Mouse (Mus musculus) stomach, embryonic 14.5 days (tissue): ENCODE measurements around the gene Hmcn2. TPM values are rescaled to one million over a fixed set of nuclear protein-coding genes. Genes with fewer than 3 reads are reported as not detected.

Experiments
- ATAC-seq: fragments of 200-750 bp; cut with Nextera tagmentation; 2 replicates; pipeline ENCODE4 v1.8.0; 2017; ENCODE audit warnings: low read depth, moderate TSS enrichment; ENCODE audit not compliant: insufficient number of reproducible peaks, insufficient read depth, low FRiP score
- H3K27ac ChIP-seq: fragments of 300-500 bp; sonication (generic); 2 replicates; pipeline ENCODE4 v1.5.1; 2014; ENCODE audit warnings: mild to moderate bottlenecking, low read length, moderate library complexity, mixed read lengths
- H3K27me3 ChIP-seq: fragments of 300-500 bp; sonication (generic); 2 replicates; pipeline ENCODE4 v1.6.1; 2014; ENCODE audit warnings: low read length, control low read depth, mixed read lengths; ENCODE audit not compliant: control insufficient read depth, insufficient read depth
- H3K36me3 ChIP-seq: fragments of 300-500 bp; sonication (generic); 2 replicates; pipeline ENCODE4 v1.6.1; 2014; ENCODE audit warnings: mild to moderate bottlenecking, control low read depth, low read length, moderate library complexity, mixed read lengths; ENCODE audit not compliant: control insufficient read depth, insufficient read depth
- H3K4me1 ChIP-seq: fragments of 300-500 bp; sonication (generic); 2 replicates; pipeline ENCODE4 v1.6.1; 2014; ENCODE audit warnings: low read length, control low read depth, mixed read lengths; ENCODE audit not compliant: control insufficient read depth, insufficient read depth
- H3K4me2 ChIP-seq: fragments of 300-500 bp; sonication (generic); replicated peaks from 2 replicates; pipeline ENCODE4 v1.6.1; 2014; ENCODE audit warnings: low read depth, low read length, control low read depth
- H3K4me3 ChIP-seq: fragments of 300-500 bp; sonication (generic); 2 replicates; pipeline ENCODE4 v1.5.1; 2014; ENCODE audit warnings: low read depth, low read length, control low read depth
- H3K9ac ChIP-seq: fragments of 300-500 bp; sonication (generic); replicated peaks from 2 replicates; pipeline ENCODE4 v1.6.1; 2014; ENCODE audit warnings: low read depth, mild to moderate bottlenecking, control low read depth, low read length, moderate library complexity, mixed read lengths
- H3K9me3 ChIP-seq: fragments of 300-500 bp; sonication (generic); 2 replicates; pipeline ENCODE4 v1.6.1; 2016; ENCODE audit warnings: low read depth, low read length, control low read depth; ENCODE audit not compliant: control insufficient read depth
- WGBS: fragments of 180-500 bp; shearing (Covaris S2); extraction: QIAGEN DNeasy Blood & Tissue Kit; methylation state at CpG from one replicate; pipeline ENCODE4 v1.1.7; 2014; 5-methylcytosine and 5-hydroxymethylcytosine counted together
- polyA plus RNA-seq: library from polyadenylated mRNA; unstranded; fragments of >200 nt; fragmentation: Nextera tagmentation; extraction: Ambion mirVana; gene quantifications from 2 replicates; pipeline ENCODE4 v1.2.1, GENCODE M21; 2014

Gene Hmcn2
- polyA plus RNA-seq, 1 experiment from 2014 or later = 4.1 TPM

GRCm38 (mm10) chr2:31298814-31299213 is 15.4 kb upstream of the Hmcn2 start:
- 41% methylated on average over 4 of the region's 4 CpGs for WGBS
- Histone ChIP-seq H3K4me2 (peak overlapping the region; percentile 54), H3K9ac (no peak overlapping the region), H3K27me3 (no peaks in the 10 kb centered on the region), H3K4me3 (peak overlapping the region; percentile 39; the same call in 1 of the 2 replicates), H3K4me1 (peaks cover 6% of the 10 kb centered on the region; the same call in 1 of the 2 replicates), H3K36me3 (no peaks in the 10 kb centered on the region), H3K27ac (no peak overlapping the region; the same call in 1 of the 2 replicates), H3K9me3 (no peaks in the 10 kb centered on the region)
- ATAC-seq = no peak

DNA sequence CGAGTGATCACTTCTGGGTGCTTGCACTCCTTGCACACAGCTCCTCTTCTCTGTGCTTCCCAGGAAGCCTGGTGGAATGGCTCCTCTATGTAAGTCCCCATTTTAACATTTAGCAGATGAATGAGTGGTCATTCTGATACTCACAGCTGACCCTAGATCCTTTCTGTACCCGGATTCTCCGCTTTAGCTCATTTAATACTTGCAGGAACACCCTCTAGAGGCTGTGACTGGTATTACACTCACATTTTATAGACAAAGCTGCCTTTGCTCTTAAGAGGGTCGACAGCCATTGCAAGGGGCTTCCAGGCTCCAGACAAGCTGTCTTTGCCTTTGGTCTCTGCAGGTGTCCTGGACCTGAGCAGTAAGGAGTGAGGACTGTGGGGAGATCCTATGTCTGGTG is 14.9 kb upstream of the Hmcn2 start:
- no peak overlapping the region for H3K27ac ChIP-seq
- no peak overlapping the region for H3K9ac ChIP-seq
- WGBS = 24% methylated on average over 4 of the region's 4 CpGs
- H3K4me1 ChIP-seq = peaks cover 6% of the 10 kb centered on the region; the same call in 1 of the 2 replicates
- no peaks in the 10 kb centered on the region for H3K9me3 ChIP-seq
- no peaks in the 10 kb centered on the region for H3K27me3 ChIP-seq
- no peak overlapping the region for H3K4me2 ChIP-seq
- ATAC-seq = no peak
- H3K36me3 ChIP-seq = no peaks in the 10 kb centered on the region
- no peak overlapping the region for H3K4me3 ChIP-seq

- H3K4me2 ChIP-seq = no peak overlapping the region
- no peak for ATAC-seq
- no peak overlapping the region for H3K9ac ChIP-seq
- H3K4me1 ChIP-seq = peaks cover 6% of the 10 kb centered on the region; the same call in 1 of the 2 replicates
- no peaks in the 10 kb centered on the region for H3K36me3 ChIP-seq
- no peaks in the 10 kb centered on the region for H3K9me3 ChIP-seq
- WGBS = 74% methylated on average over 10 of the region's 10 CpGs
- H3K4me3 ChIP-seq = no peak overlapping the region
- no peak overlapping the region for H3K27ac ChIP-seq
- H3K27me3 ChIP-seq = no peaks in the 10 kb centered on the region
Observed at GRCm38 (mm10) chr2:31299996-31300395, 14.2 kb upstream of the Hmcn2 start.

GRCm38 (mm10) chr2:31303177-31303576 is 11.0 kb upstream of the Hmcn2 start:
- H3K4me1 ChIP-seq = peaks cover 6% of the 10 kb centered on the region; the same call in 1 of the 2 replicates
- no peaks in the 10 kb centered on the region for H3K9me3 ChIP-seq
- 73% methylated on average over 9 of the region's 9 CpGs for WGBS
- H3K36me3 ChIP-seq = no peaks in the 10 kb centered on the region
- no peaks in the 10 kb centered on the region for H3K27me3 ChIP-seq
- no peak overlapping the region for H3K4me3 ChIP-seq
- H3K9ac ChIP-seq = no peak overlapping the region
- no peak overlapping the region for H3K4me2 ChIP-seq
- ATAC-seq = no peak
- H3K27ac ChIP-seq = no peak overlapping the region

- no peak overlapping the region for H3K4me3 ChIP-seq
- H3K36me3 ChIP-seq = no peaks in the 10 kb centered on the region
- H3K9ac ChIP-seq = no peak overlapping the region
- no peaks in the 10 kb centered on the region for H3K4me1 ChIP-seq
- no peaks in the 10 kb centered on the region for H3K27me3 ChIP-seq
- H3K27ac ChIP-seq = no peak overlapping the region
- no peaks in the 10 kb centered on the region for H3K9me3 ChIP-seq
- WGBS = 75% methylated on average over 9 of the region's 9 CpGs
- H3K4me2 ChIP-seq = no peak overlapping the region
- no peak for ATAC-seq
Observed at GRCm38 (mm10) chr2:31304191-31304590, 10.0 kb upstream of the Hmcn2 start.

DNA sequence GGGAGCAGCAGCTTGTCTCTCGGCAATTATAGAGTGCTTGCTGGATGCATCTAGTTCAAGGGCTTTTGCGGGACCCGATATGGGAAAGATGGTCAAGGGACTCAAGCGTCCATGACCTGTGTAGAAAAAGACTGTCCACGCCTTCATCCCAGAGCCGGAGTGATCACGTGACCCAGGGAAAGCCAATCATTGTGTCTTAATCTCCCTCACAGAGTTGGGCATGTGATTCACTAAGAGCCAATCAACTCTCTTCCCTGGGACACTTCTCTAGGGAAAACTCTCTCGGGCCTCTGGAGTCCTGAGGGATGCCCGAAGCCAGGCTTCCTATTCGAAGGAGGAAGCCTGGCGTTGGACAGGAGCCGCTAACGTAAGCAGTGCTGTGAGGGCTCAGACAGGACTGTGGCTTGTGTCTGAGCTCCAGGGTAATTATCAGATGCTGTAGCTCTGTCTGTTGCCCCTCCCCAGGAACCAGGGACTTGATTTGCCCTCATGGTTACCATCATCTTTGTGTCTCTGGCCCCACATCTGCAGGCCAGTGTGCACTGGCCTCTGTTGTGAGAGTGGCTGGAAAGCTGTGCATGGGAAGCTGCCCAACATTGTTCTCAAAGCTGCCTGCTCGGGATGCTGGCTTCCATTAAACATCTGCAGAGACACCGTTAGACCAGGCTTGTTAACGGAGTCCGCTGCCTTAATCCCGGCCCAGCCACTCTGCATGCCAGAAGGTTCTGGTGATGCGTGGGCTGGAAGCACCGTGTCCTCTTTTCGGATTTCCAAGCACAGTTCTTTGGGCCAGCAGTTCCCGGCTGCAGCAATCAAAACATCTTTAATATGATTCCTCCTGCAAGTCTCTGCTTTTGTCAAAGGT is 9.2 kb upstream of the Hmcn2 start:
- Histone ChIP-seq H3K4me2 (no peak overlapping the region), H3K27ac (no peak overlapping the region), H3K27me3 (no peaks in the 10 kb centered on the region), H3K9ac (no peak overlapping the region), H3K4me1 (no peaks in the 10 kb centered on the region), H3K36me3 (no peaks in the 10 kb centered on the region), H3K9me3 (no peaks in the 10 kb centered on the region), H3K4me3 (no peak overlapping the region)
- ATAC-seq = no peak
- WGBS = 74% methylated on average over 22 of the region's 22 CpGs

GRCm38 (mm10) chr2:31305684-31306083 is 8.5 kb upstream of the Hmcn2 start:
- Histone ChIP-seq H3K27ac (no peak overlapping the region), H3K9me3 (no peaks in the 10 kb centered on the region), H3K4me1 (no peaks in the 10 kb centered on the region), H3K4me2 (no peak overlapping the region), H3K36me3 (no peaks in the 10 kb centered on the region), H3K27me3 (no peaks in the 10 kb centered on the region), H3K9ac (no peak overlapping the region), H3K4me3 (no peak overlapping the region)
- 47% methylated on average over 4 of the region's 4 CpGs for WGBS
- ATAC-seq = no peak

GRCm38 (mm10) chr2:31308257-31308656 is 6.0 kb upstream of the Hmcn2 start:
- Histone ChIP-seq H3K4me1 (no peaks in the 10 kb centered on the region), H3K27me3 (peaks cover 8% of the 10 kb centered on the region), H3K4me2 (no peak overlapping the region), H3K9ac (no peak overlapping the region), H3K27ac (no peak overlapping the region), H3K4me3 (no peak overlapping the region), H3K36me3 (no peaks in the 10 kb centered on the region), H3K9me3 (no peaks in the 10 kb centered on the region)
- ATAC-seq = no peak
- 63% methylated on average over 4 of the region's 4 CpGs for WGBS
